ENCODE assay signal across 35 mouse cellular contexts in genomic region chr5:24593928-24594327, GRCm38 (mm10). TPM values are rescaled to one million over a fixed set of nuclear protein-coding genes. Genes with fewer than 3 reads are reported as not detected.
"Had no signal": no experiment of that assay in that cellular context is flagged by ENCODE, and none has a peak within 500 bp of the region (broad histone marks: within the 10 kb centered on the region; RNA-seq: fewer than 3 reads in every experiment).

No protein-coding gene starts in this region.

- ATAC-seq: hindbrain, embryonic 16.5 days; inflammation-experienced regulatory T-cells, adult 6 months; intestine, embryonic 15.5 days; intestine, postnatal 0 days; liver, embryonic 12.5 days had no signal

- H3K4me2 ChIP-seq: heart, embryonic 11.5 days; heart, embryonic 13.5 days; heart, embryonic 15.5 days; hindbrain, embryonic 12.5 days; hindbrain, embryonic 14.5 days; intestine, embryonic 15.5 days; limb, embryonic 12.5 days; limb, embryonic 15.5 days; liver, embryonic 12.5 days had no signal

- H3K4me3 ChIP-seq: gastrocnemius, adult 2 months; heart, adult 2 months; heart, embryonic 13.5 days; heart, embryonic 15.5 days; hindbrain, embryonic 10.5 days; hindbrain, embryonic 12.5 days; intestine, embryonic 15.5 days; layer of hippocampus, adult 2 months; limb, embryonic 12.5 days; limb, embryonic 15.5 days; liver, embryonic 12.5 days had no signal

- H3K9me3 ChIP-seq: heart, embryonic 13.5 days; heart, embryonic 15.5 days; hindbrain, embryonic 10.5 days; hindbrain, embryonic 12.5 days; intestine, embryonic 15.5 days; limb, embryonic 12.5 days; limb, embryonic 15.5 days; liver, embryonic 12.5 days had no signal

- H3K9ac ChIP-seq: heart, embryonic 13.5 days; heart, embryonic 15.5 days; hindbrain, embryonic 12.5 days; hindbrain, embryonic 14.5 days; intestine, embryonic 15.5 days; limb, embryonic 12.5 days; limb, embryonic 15.5 days; liver, embryonic 12.5 days had no signal

- DNase-seq: gastrocnemius, adult 2 months; gastrocnemius, postnatal 10 days; gastrocnemius, postnatal 25 days; heart, adult 2 months; heart, postnatal 14 days; heart, postnatal 4 days; kidney, adult 18-20 months; kidney, adult 8-10 months; kidney, postnatal 10 days; kidney, postnatal 4 days; layer of hippocampus, adult 9-11 months; layer of hippocampus, postnatal 36 days; left cerebral cortex, postnatal 4 days had no signal

- H3K27me3 ChIP-seq: heart, embryonic 15.5 days; intestine, embryonic 15.5 days; limb, embryonic 15.5 days had no signal

- H3K27ac ChIP-seq: gastrocnemius, adult 2 months; heart, adult 2 months; heart, embryonic 13.5 days; heart, embryonic 15.5 days; hindbrain, embryonic 10.5 days; hindbrain, embryonic 12.5 days; hindbrain, embryonic 14.5 days; intestine, embryonic 15.5 days; layer of hippocampus, adult 2 months; limb, embryonic 12.5 days; limb, embryonic 15.5 days; liver, embryonic 12.5 days had no signal

RNA-seq across cellular contexts. Expression of gene 4931409K22Rik, which starts 37.3 kb away (rescaled TPM):
- total RNA-seq: gastrocnemius, adult 2 months; gastrocnemius, postnatal 10 days; gastrocnemius, postnatal 25 days; gastrocnemius, postnatal 4 days; granulocyte monocyte progenitor cell, adult 5-6 weeks; heart, adult 2 months; heart, postnatal 14 days; heart, postnatal 4 days; layer of hippocampus, adult 2 months; layer of hippocampus, postnatal 14 days; layer of hippocampus, postnatal 36 days; left cerebral cortex, adult 18-20 months; left cerebral cortex, postnatal 10 days; left cerebral cortex, postnatal 25 days; left cerebral cortex, postnatal 4 days; liver, adult 2 months had no signal
- polyA plus RNA-seq: heart, embryonic 11.5 days; heart, embryonic 15.5 days; heart, postnatal 0 days; hindbrain, embryonic 12.5 days; inflammation-experienced regulatory T-cells, adult 6 months; intestine, postnatal 0 days; liver, adult 2 months; liver, embryonic 12.5 days had no signal

RNA-seq across cellular contexts. Expression of gene Asb10, which starts 53.1 kb away (rescaled TPM):
- total RNA-seq: granulocyte monocyte progenitor cell, adult 5-6 weeks; left cerebral cortex, adult 18-20 months; left cerebral cortex, postnatal 25 days; liver, adult 2 months had no signal
- polyA plus RNA-seq: inflammation-experienced regulatory T-cells, adult 6 months; liver, embryonic 12.5 days had no signal
